Mouse (Mus musculus): ENCODE measurements around the gene Cep112. TPM values are rescaled to one million over a fixed set of nuclear protein-coding genes. Genes with fewer than 3 reads are reported as not detected.

Cep112 gene
- polyA plus RNA-seq, 1 experiment = 0.97 TPM

- no peak overlapping the region for H3K4me3 ChIP-seq (ENCODE audit: insufficient read depth, poor library complexity, severe bottlenecking)
- no peaks in the 10 kb centered on the region for H3K79me3 ChIP-seq (ENCODE audit: low read depth)
- H3ac ChIP-seq (ENCODE audit: control insufficient read depth, insufficient read length, low read depth) = no peak overlapping the region
- TF ChIP-seq FOSL1 (IDR thresholded peaks at IDR 0.05; ENCODE audit: insufficient read depth, low read length, poor library complexity, severe bottlenecking) (no peak), CEBPB (IDR thresholded peaks at IDR 0.05; ENCODE audit: low read depth) (no peak), USF1 (IDR thresholded peaks at IDR 0.05; ENCODE audit: low read depth) (no peak), MAX (IDR thresholded peaks at IDR 0.05) (no peak), CTCF (IDR thresholded peaks at IDR 0.05; ENCODE audit: control insufficient read depth, insufficient read depth, insufficient read length) (no peak), MYOG (IDR thresholded peaks at IDR 0.05; ENCODE audit: control insufficient read depth, extremely low read depth, insufficient read length) (no peak), MYOD1 (IDR thresholded peaks at IDR 0.05; ENCODE audit: control insufficient read depth, insufficient read length, low read depth) (no peak)
- H3K79me2 ChIP-seq (ENCODE audit: control insufficient read depth, insufficient read depth) = no peaks in the 10 kb centered on the region
- no peaks in the 10 kb centered on the region for H3K27me3 ChIP-seq (ENCODE audit: control insufficient read depth, insufficient read depth, insufficient read length)
- no peaks in the 10 kb centered on the region for H3K36me3 ChIP-seq (ENCODE audit: control insufficient read depth, insufficient read depth)
Measured at GRCm38 (mm10) chr11:108384920-108385665, 39.9 kb upstream of the Cep112 start.

GRCm38 (mm10) chr11:108385666-108386024 lies 39.3 kb upstream of the Cep112 start:
- Histone ChIP-seq H3K79me3 (ENCODE audit: low read depth) (no peaks in the 10 kb centered on the region), H3ac (ENCODE audit: control insufficient read depth, insufficient read length, low read depth) (no peak overlapping the region), H3K4me3 (ENCODE audit: insufficient read depth, poor library complexity, severe bottlenecking) (no peak overlapping the region), H3K79me2 (ENCODE audit: control insufficient read depth, insufficient read depth) (no peaks in the 10 kb centered on the region), H3K36me3 (ENCODE audit: control insufficient read depth, insufficient read depth) (no peaks in the 10 kb centered on the region), H3K27me3 (ENCODE audit: control insufficient read depth, insufficient read depth, insufficient read length) (no peaks in the 10 kb centered on the region)
- TF ChIP-seq CTCF (IDR thresholded peaks at IDR 0.05; ENCODE audit: control insufficient read depth, insufficient read depth, insufficient read length) (no peak), FOSL1 (IDR thresholded peaks at IDR 0.05; ENCODE audit: insufficient read depth, low read length, poor library complexity, severe bottlenecking) (no peak), MYOG (IDR thresholded peaks at IDR 0.05; ENCODE audit: control insufficient read depth, extremely low read depth, insufficient read length) (no peak), MAX (IDR thresholded peaks at IDR 0.05) (no peak), MYOD1 (IDR thresholded peaks at IDR 0.05; ENCODE audit: control insufficient read depth, insufficient read length, low read depth) (no peak), CEBPB (IDR thresholded peaks at IDR 0.05; ENCODE audit: low read depth) (no peak), USF1 (IDR thresholded peaks at IDR 0.05; ENCODE audit: low read depth) (no peak)

- Histone ChIP-seq H3K4me3 (ENCODE audit: insufficient read depth, poor library complexity, severe bottlenecking) (no peak overlapping the region), H3K36me3 (ENCODE audit: control insufficient read depth, insufficient read depth) (no peaks in the 10 kb centered on the region), H3K79me3 (ENCODE audit: low read depth) (no peaks in the 10 kb centered on the region), H3K27me3 (ENCODE audit: control insufficient read depth, insufficient read depth, insufficient read length) (peaks cover 3% of the 10 kb centered on the region), H3K79me2 (ENCODE audit: control insufficient read depth, insufficient read depth) (no peaks in the 10 kb centered on the region), H3ac (ENCODE audit: control insufficient read depth, insufficient read length, low read depth) (no peak overlapping the region)
- TF ChIP-seq MYOG (IDR thresholded peaks at IDR 0.05; ENCODE audit: control insufficient read depth, extremely low read depth, insufficient read length) (no peak), CTCF (IDR thresholded peaks at IDR 0.05; ENCODE audit: control insufficient read depth, insufficient read depth, insufficient read length) (no peak), CEBPB (IDR thresholded peaks at IDR 0.05; ENCODE audit: low read depth) (no peak), FOSL1 (IDR thresholded peaks at IDR 0.05; ENCODE audit: insufficient read depth, low read length, poor library complexity, severe bottlenecking) (no peak), MYOD1 (IDR thresholded peaks at IDR 0.05; ENCODE audit: control insufficient read depth, insufficient read length, low read depth) (no peak), USF1 (IDR thresholded peaks at IDR 0.05; ENCODE audit: low read depth) (no peak), MAX (IDR thresholded peaks at IDR 0.05) (no peak)
Measured at GRCm38 (mm10) chr11:108395061-108395460, 29.9 kb upstream of the Cep112 start.

- Histone ChIP-seq H3ac (ENCODE audit: control insufficient read depth, insufficient read length, low read depth) (no peak overlapping the region), H3K36me3 (ENCODE audit: control insufficient read depth, insufficient read depth) (no peaks in the 10 kb centered on the region), H3K79me3 (ENCODE audit: low read depth) (no peaks in the 10 kb centered on the region), H3K27me3 (ENCODE audit: control insufficient read depth, insufficient read depth, insufficient read length) (peaks cover 3% of the 10 kb centered on the region), H3K4me3 (ENCODE audit: insufficient read depth, poor library complexity, severe bottlenecking) (no peak overlapping the region), H3K79me2 (ENCODE audit: control insufficient read depth, insufficient read depth) (no peaks in the 10 kb centered on the region)
- no peak for TF ChIP-seq USF1 (IDR thresholded peaks at IDR 0.05; ENCODE audit: low read depth)
- TF ChIP-seq CTCF (IDR thresholded peaks at IDR 0.05; ENCODE audit: control insufficient read depth, insufficient read depth, insufficient read length) = no peak
- no peak for TF ChIP-seq FOSL1 (IDR thresholded peaks at IDR 0.05; ENCODE audit: insufficient read depth, low read length, poor library complexity, severe bottlenecking)
- TF ChIP-seq MYOD1 (IDR thresholded peaks at IDR 0.05; ENCODE audit: control insufficient read depth, insufficient read length, low read depth) = no peak
- no peak for TF ChIP-seq MAX (IDR thresholded peaks at IDR 0.05)
- TF ChIP-seq CEBPB (IDR thresholded peaks at IDR 0.05; ENCODE audit: low read depth) = no peak
- TF ChIP-seq MYOG (IDR thresholded peaks at IDR 0.05; ENCODE audit: control insufficient read depth, extremely low read depth, insufficient read length) = no peak
Measured at GRCm38 (mm10) chr11:108396076-108396829, 28.7 kb upstream of the Cep112 start.

- no peaks in the 10 kb centered on the region for H3K36me3 ChIP-seq (ENCODE audit: control insufficient read depth, insufficient read depth)
Measured at GRCm38 (mm10) chr11:108409876-108410644, 14.9 kb upstream of the Cep112 start.

More at GRCm38 (mm10) chr11:108409876-108410644, 14.9 kb upstream of the Cep112 start:
- no peaks in the 10 kb centered on the region for H3K79me3 ChIP-seq (ENCODE audit: low read depth)
- H3ac ChIP-seq (ENCODE audit: control insufficient read depth, insufficient read length, low read depth) = no peak overlapping the region
- TF ChIP-seq CEBPB (IDR thresholded peaks at IDR 0.05; ENCODE audit: low read depth) (no peak), USF1 (IDR thresholded peaks at IDR 0.05; ENCODE audit: low read depth) (no peak), MYOD1 (IDR thresholded peaks at IDR 0.05; ENCODE audit: control insufficient read depth, insufficient read length, low read depth) (no peak), MAX (IDR thresholded peaks at IDR 0.05) (no peak), CTCF (IDR thresholded peaks at IDR 0.05; ENCODE audit: control insufficient read depth, insufficient read depth, insufficient read length) (no peak)
- H3K4me3 ChIP-seq (ENCODE audit: insufficient read depth, poor library complexity, severe bottlenecking) = no peak overlapping the region
- H3K79me2 ChIP-seq (ENCODE audit: control insufficient read depth, insufficient read depth) = no peaks in the 10 kb centered on the region
- H3K27me3 ChIP-seq (ENCODE audit: control insufficient read depth, insufficient read depth, insufficient read length) = peaks cover 3% of the 10 kb centered on the region
